Mouse (Mus musculus) mouse trophoblast stem cell (cell line): ENCODE results near the gene Thbd.

Experiments used
- in situ Hi-C, 2 experiments: fragments of 300-500 bp; cut with MseI, MboI; formaldehyde crosslinking; loops; 2 replicates in 1 of 2; 3 replicates in 1 of 2; pipeline ENCODE4 v1.15.1; 2025

Gene Thbd

DNA sequence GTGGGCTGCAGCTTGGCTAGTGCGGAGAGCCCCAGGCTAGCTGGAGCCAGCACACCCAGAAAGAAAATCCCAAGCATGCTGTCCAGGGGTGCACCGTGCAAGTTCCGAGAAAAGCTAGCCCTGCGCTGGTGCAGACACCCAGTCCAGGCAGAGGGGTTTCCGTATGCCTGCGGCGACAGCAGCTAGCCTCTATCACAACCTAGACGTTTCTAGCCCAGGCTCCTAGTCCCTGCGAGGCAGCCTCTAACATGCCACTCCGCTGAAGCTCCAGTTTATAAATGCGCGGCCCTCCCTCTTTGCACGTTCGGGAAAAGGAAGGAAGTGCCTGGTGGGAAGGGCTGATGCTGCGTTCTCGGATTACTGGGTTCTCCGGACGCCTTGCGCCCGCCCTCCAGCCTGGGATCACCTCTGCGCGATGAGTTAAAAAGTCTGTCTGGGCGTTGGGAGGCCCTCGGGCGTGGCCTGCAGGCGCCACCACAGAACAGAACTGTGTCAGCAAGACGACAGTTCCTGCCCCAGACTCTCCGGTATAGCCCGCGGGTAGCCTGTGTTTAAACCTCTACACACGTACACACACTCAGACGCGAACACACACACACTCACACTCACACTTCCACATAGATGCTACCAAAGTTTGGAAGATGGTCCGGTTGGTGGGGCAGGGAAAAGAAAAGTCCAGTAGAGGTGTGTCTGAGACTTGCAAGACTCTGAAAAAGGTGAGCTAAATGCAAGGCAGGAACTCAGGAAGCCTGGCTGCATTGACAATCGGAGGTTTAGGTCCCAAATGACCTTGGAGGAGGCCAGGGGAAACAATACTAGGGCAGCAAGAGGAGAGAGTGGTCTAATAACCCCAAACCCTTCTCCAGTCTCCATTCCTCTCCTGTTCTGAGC, at the start of gene Thbd:
Thbd (minus strand) TSS at position 319 of the 891 bp plus-strand sequence.
- in situ Hi-C loops, result loop anchor here (5.0 to 10.0 kb wide), 3 partner anchors 164 to 247 kb away; no protein-coding TSS in a partner anchor

GRCm38 (mm10) chr2:148455341-148455740, 47.4 kb upstream of the Thbd start:
- in situ Hi-C loops, result no loop called here

- in situ Hi-C loops, result no loop called here
Measured at GRCm38 (mm10) chr2:148454014-148454542, 46.1 kb upstream of the Thbd start.

GRCm38 (mm10) chr2:148453061-148453460, 45.1 kb upstream of the Thbd start:
- in situ Hi-C loops, result no loop called here

GRCm38 (mm10) chr2:148451498-148451897, 43.5 kb upstream of the Thbd start:
- in situ Hi-C loops, result no loop called here

DNA sequence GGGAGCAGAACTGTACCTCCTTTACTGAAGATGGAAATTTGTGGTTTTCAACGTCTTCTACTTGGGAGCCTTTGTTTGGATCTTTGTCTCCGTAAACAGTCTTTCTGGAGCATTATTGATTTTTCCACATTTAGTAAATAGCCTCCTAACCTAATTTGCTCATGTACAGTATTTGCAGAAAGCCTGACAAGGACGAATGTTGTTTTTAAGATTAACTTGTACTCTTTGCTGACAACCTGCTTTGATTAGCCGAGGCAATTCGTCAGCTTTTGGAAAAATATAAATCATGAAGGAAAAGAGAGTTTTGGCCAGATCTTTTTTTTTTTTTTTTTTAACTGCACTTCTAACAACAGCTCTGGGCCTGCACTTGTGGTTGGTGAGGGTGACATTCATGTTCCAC, 42.6 kb upstream of the Thbd start:
- in situ Hi-C loops, result no loop called here

DNA sequence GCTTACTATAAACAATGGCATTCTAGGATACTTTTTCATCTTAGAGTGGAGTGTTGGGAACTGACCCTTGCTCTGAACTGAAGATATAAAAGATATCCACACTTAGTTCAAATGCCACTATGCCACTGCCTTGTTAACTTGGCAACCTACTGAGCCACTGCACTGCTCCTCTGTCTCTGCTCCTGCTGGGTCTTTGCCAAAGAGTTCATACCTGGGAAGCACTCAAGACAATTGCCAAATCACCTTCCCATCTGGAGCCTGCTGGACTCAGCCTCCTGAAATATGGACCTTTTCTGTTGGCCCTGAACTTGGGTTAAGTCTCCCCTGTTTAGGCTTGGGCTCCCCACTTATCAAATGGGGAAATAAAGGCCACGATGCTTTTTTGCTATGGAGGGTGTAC, 41.7 kb upstream of the Thbd start:
- in situ Hi-C loops, result no loop called here

DNA sequence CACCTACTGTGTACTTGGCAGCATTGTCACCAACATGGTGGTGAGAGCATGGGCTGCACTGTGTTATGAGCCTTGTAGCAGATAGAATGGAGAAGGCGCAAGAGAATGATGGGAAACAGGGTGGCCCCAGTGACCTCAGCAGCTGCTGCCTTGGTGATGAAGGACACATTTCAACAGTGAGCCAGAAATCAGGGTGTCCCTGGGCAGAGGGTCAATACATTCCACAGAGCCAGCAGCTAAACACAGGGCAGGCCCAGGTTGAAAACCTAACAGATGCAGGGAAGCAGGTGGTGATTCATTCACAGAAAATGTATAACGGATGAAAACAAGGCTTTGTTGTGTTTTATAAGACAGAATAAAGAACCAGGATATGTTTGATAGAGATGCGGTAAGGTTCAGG, 38.5 kb upstream of the Thbd start:
- in situ Hi-C loops, result no loop called here

GRCm38 (mm10) chr2:148445616-148446015, 37.6 kb upstream of the Thbd start:
- in situ Hi-C loops, result no loop called here

DNA sequence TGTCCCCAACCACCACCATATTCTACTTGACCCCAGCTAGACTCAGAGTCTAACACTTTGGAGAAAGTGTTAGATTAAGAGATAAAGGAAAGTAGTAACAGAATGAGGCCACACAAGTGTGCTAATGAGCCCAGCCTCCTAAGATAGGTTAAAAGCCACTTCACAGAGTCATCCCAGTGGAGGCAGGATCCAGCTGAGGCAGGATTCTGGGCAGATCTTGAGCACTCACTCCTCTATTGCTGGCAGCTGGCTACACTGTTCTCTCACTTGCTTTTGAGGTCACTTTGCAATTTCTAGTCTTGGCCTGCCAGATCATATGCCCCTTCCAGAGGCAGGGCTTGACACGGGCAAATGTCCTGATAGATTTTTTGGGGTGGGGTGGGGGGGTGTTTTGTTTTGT, 36.5 kb upstream of the Thbd start:
- in situ Hi-C loops, result no loop called here

DNA sequence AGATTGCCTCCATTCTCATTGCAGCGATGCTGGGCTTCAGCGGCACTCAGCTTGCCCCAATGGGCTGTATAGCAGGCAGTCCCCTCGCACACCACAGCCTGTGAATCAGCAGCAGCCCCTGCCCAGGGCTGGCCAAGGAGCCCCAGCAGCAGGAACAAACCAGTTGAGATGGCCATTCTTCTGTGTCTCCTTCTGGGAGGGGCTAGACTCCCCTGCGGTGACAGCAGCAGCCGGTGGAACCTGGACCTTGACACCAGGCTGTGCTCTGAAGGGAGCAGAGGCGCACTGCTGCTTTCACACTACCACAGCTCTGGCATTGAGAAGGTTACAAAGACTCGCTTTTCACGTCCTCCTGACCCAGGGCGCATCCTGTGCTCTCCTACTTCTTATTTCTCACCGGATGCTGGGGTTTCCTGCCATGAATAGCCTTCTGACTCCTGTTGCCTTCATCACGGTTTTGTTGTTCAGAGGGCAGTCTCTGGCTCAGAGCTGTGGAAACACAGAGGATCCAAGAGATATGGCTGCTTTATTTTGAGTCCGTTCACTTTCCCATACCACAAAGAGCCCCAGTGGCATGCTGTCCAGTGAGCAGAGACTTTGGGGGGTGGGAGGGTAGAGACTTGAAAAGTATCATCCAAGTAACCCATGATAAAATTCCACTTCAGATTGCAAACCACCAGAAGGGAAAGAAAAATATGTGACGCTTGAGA, 35.4 kb upstream of the Thbd start, which contains the start of gene Cd93:
Cd93 (minus strand) TSS at position 315 of the 710 bp plus-strand sequence.
- in situ Hi-C loops, result no loop called here

GRCm38 (mm10) chr2:148442710-148443109, 34.7 kb upstream of the Thbd start:
- in situ Hi-C loops, result no loop called here

DNA sequence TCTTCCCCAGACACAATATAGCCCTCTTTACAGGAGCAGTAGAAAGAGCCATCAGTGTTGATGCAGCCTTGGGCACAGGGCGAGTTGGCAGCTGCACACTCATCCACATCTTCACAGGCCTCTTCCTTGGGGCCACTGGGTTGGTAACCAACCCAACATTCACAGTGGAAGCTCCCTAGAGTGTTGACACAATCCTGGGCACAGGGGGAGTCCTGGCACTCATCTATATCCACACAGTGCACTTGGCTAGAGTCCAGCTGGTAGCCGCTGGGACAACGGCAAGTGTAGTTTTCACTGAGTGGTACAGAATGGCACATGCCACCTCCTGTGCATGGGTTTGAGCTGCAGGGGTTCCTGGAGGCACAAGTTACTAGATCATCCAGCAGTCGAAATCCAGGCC, 34.2 kb upstream of the Thbd start:
- in situ Hi-C loops, result no loop called here

GRCm38 (mm10) chr2:148441421-148441820, 33.4 kb upstream of the Thbd start:
- in situ Hi-C loops, result no loop called here

DNA sequence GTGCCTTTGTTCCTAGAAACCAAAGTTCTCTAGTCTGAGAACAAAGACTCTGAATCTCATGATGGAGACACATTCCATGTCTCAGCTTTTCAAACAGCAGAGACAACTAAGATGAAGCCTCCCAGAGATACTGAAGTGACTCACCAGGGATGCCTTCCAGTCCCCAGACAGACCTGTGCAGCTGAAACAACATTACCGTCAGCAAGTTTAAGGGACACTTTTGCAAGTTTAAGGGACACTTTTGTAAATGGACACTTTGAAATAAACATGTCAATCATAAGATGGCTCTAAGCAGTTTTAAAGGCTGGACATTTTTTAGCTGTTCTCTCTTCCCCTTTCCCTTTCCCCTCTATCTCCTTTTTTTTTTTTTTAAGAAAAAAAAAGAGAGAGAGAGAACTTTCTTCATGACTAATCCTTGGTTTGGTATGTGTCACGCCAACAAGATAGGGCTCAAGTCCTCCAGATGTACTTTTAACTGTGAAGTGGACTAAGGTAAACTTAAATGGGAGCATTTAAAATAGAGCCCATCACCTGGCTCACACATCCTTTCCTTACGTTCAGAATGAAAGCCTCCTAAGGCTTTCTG, 31.8 kb upstream of the Thbd start:
- in situ Hi-C loops, result no loop called here

- in situ Hi-C loops, result no loop called here
Measured at GRCm38 (mm10) chr2:148436285-148436684, 28.3 kb upstream of the Thbd start.

DNA sequence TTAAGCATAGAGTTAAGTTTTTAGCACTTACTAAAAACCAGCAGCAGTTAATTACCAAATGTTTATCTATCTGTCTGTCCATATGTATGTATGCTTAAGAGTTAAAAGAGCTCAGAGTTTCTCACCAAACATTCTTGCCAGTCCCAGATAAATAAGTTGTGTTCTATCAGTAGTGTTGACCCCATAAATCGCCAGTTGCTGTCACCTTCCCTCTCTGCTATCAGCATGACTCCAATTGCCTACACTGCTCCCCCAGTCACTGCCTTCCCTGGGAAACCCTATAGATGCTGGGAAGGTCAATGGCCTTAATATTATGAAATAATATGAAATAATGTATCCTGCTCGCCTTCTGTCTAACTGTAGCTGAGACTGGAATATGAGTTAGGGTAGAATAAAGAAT, 24.4 kb upstream of the Thbd start:
- in situ Hi-C loops, result no loop called here

GRCm38 (mm10) chr2:148430941-148431340, 23.0 kb upstream of the Thbd start:
- in situ Hi-C loops, result no loop called here

GRCm38 (mm10) chr2:148429001-148429505, 21.1 kb upstream of the Thbd start:
- in situ Hi-C loops, result no loop called here

- in situ Hi-C loops, result no loop called here
Measured at GRCm38 (mm10) chr2:148428523-148428922, 20.5 kb upstream of the Thbd start.

DNA sequence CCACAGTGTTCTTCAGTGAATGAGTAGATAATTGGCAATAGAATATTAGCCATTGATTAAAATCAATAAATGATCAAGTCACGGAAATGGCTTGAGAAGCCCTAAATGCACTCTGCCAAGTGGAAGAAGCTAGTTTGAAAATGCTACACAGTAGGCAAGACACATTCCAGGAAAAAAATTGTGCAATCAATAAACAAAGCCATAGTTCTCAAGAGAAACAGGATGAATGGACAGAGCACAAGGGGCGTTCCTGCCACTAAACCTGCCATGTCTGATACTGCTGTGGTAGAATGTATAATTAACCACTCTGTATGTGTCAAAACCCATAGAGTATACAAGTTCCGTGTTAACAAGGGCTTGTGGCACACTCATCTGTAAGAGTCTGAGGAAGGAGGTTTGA, 19.6 kb upstream of the Thbd start:
- in situ Hi-C loops, result no loop called here
